Mouse (Mus musculus): ENCODE measurements around the gene Odf2l. TPM values are rescaled to one million over a fixed set of nuclear protein-coding genes. Genes with fewer than 3 reads are reported as not detected.
A peak's percentile ranks its signal among the peaks of the same experiment; 100 is the strongest.

Odf2l gene
- polyA plus RNA-seq (2016; fragmentation: Nextera tagmentation; extraction: Ambion mirVana), result 19.5 and 19.9 TPM in 2 replicates

DNA sequence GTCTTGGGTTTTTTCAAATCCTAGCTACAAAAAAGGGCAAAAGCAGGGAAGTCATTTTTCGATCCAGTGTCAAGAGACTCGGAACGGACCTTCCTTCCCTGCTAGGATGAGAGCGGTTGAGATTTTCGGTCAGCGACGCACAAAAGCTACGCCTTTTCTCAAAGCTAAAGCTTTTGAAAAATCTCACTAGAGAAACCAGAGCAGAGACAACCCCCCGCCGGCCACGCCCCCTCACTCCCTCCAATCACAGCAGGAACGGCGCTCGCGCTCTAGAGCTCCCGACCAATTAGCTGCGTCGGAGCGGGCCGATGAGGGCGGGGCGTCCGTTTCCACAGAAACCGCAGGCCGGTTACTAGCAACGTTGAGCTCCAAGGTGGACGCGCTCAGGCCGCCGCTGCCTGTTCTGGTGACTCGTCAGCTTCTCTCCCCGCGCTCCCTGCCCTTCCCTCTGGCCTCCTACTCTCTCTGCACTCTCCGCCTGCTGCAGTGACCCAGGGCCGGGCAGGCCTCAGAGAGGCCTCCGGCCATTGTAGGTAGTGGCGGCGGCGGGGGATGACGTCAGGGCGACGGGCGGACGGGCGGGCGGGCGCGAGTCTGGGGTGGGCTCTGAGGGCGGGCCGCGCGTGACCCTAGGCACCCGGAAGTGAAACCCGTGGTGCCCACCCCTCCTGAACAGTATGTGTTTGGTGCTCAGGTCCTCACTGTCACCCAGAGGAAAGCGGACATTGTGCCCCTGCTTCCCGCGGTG lies at the start of gene Odf2l:
Odf2l (plus strand) TSS at position 335 of the 748 bp plus-strand sequence.
- DNase-seq (ENCODE audit: low spot score), result peak; percentile 98
- WGBS, result under 1% methylated on average over 57 of the region's 57 CpGs
- Histone ChIP-seq H3K4me3 (peak within 1 kb of the TSS; percentile 85), H3K36me3 (replicated peaks) (no peaks in the 10 kb centered on the region), H3K9me3 (no peaks in the 10 kb centered on the region), H3K27me3 (replicated peaks; ENCODE audit: low read depth, poor library complexity, severe bottlenecking) (no peaks in the 10 kb centered on the region), H3K4me1 (peaks cover 16% of the 10 kb centered on the region), H3K27ac (replicated peaks) (peak within 1 kb of the TSS; percentile 100)

- no peaks in the 10 kb centered on the region for H3K36me3 ChIP-seq (replicated peaks)
- no peaks in the 10 kb centered on the region for H3K4me1 ChIP-seq
- H3K9me3 ChIP-seq, result no peaks in the 10 kb centered on the region
- no peak for DNase-seq (ENCODE audit: low spot score)
- no peak overlapping the region for H3K4me3 ChIP-seq
- WGBS, result 80% methylated on average over 4 of the region's 4 CpGs
- H3K27ac ChIP-seq (replicated peaks), result no peak overlapping the region
- no peaks in the 10 kb centered on the region for H3K27me3 ChIP-seq (replicated peaks; ENCODE audit: low read depth, poor library complexity, severe bottlenecking)
Measured at GRCm38 (mm10) chr3:145068964-145069363, 49.4 kb upstream of the Odf2l start.

- Histone ChIP-seq H3K4me1 (no peaks in the 10 kb centered on the region), H3K27ac (replicated peaks) (no peak overlapping the region), H3K4me3 (no peak overlapping the region), H3K9me3 (no peaks in the 10 kb centered on the region), H3K36me3 (replicated peaks) (no peaks in the 10 kb centered on the region), H3K27me3 (replicated peaks; ENCODE audit: low read depth, poor library complexity, severe bottlenecking) (no peaks in the 10 kb centered on the region)
- no peak for DNase-seq (ENCODE audit: low spot score)
- 88% methylated on average over 3 of the region's 3 CpGs for WGBS
Measured at GRCm38 (mm10) chr3:145072339-145072738, 46.0 kb upstream of the Odf2l start.

GRCm38 (mm10) chr3:145078405-145078804 lies 40.0 kb upstream of the Odf2l start:
- H3K27me3 ChIP-seq (replicated peaks; ENCODE audit: low read depth, poor library complexity, severe bottlenecking), result no peaks in the 10 kb centered on the region
- DNase-seq (ENCODE audit: low spot score), result no peak
- no peak overlapping the region for H3K27ac ChIP-seq (replicated peaks)
- H3K36me3 ChIP-seq (replicated peaks), result no peaks in the 10 kb centered on the region
- H3K9me3 ChIP-seq, result no peaks in the 10 kb centered on the region
- WGBS, result 87% methylated on average over 6 of the region's 6 CpGs
- H3K4me3 ChIP-seq, result no peak overlapping the region
- H3K4me1 ChIP-seq, result no peaks in the 10 kb centered on the region

DNA sequence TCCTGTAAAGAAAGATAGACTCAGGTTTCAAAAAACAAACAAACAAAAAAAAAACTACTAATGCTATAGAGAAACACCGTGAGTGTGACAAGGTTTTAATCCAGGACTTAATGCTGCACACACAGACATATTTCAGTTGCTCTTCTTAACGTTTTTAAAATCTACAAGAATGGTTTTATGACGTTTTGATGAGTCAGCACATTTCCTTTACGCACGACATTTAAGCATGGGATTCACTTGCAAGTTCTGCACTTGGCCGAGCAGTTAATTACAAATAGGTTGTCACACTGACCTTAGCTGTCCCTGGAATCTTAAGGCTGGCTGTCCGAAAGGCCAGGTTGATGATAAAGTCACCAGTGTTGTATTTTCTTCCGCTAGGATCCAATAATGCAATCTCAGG lies 37.5 kb upstream of the Odf2l start:
- no peaks in the 10 kb centered on the region for H3K4me1 ChIP-seq
- H3K4me3 ChIP-seq, result no peak overlapping the region
- no peaks in the 10 kb centered on the region for H3K9me3 ChIP-seq
- no peaks in the 10 kb centered on the region for H3K27me3 ChIP-seq (replicated peaks; ENCODE audit: low read depth, poor library complexity, severe bottlenecking)
- DNase-seq (ENCODE audit: low spot score), result no peak
- 84% methylated on average over 8 of the region's 8 CpGs for WGBS
- no peaks in the 10 kb centered on the region for H3K36me3 ChIP-seq (replicated peaks)
- H3K27ac ChIP-seq (replicated peaks), result no peak overlapping the region

- Histone ChIP-seq H3K27me3 (replicated peaks; ENCODE audit: low read depth, poor library complexity, severe bottlenecking) (no peaks in the 10 kb centered on the region), H3K36me3 (replicated peaks) (no peaks in the 10 kb centered on the region), H3K9me3 (no peaks in the 10 kb centered on the region), H3K4me3 (no peak overlapping the region), H3K4me1 (no peaks in the 10 kb centered on the region), H3K27ac (replicated peaks) (no peak overlapping the region)
- WGBS, result 92% methylated on average over 1 of the region's 1 CpGs
- no peak for DNase-seq (ENCODE audit: low spot score)
Measured at GRCm38 (mm10) chr3:145083081-145083480, 35.3 kb upstream of the Odf2l start.

GRCm38 (mm10) chr3:145086180-145086579 lies 32.2 kb upstream of the Odf2l start:
- Histone ChIP-seq H3K27me3 (replicated peaks; ENCODE audit: low read depth, poor library complexity, severe bottlenecking) (no peaks in the 10 kb centered on the region), H3K9me3 (no peaks in the 10 kb centered on the region), H3K36me3 (replicated peaks) (no peaks in the 10 kb centered on the region), H3K27ac (replicated peaks) (no peak overlapping the region), H3K4me1 (no peaks in the 10 kb centered on the region), H3K4me3 (no peak overlapping the region)
- no peak for DNase-seq (ENCODE audit: low spot score)
- WGBS, result 94% methylated on average over 14 of the region's 14 CpGs

DNA sequence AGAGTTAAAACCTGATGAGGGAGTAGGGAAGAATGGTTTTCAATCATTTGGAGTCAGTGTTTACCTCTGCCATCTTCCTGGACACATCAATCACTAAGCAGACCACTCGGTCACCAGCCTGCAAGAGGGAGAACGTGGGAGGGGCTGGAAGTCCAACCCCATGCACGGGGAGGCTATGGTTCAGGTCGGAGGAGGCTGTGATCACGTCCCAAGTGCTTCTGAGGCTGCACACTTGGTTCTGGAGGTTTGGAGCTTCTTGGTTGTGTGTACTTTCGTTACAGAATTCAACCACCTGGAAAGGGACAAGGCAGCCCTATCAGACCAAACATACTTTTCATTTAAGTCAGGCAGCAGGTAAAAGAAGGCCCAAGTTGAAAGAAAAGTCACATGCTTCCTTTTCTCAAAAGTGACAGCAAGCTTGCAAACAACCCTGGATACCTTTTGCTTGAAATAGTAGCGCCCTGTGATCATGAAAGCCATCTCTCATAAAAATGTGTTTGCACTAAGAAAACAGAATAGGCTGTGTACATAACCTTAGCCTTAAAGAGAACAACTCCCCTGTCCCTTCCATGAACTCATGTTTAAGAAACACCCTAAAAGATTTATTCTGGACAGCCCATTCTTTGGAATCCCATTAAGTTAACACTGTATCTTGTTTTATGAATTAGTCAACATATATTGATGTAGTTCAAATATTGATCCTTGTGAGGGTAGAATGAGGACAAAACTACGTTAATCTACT lies 30.4 kb upstream of the Odf2l start:
- 76% methylated on average over 8 of the region's 8 CpGs for WGBS
- Histone ChIP-seq H3K4me1 (no peaks in the 10 kb centered on the region), H3K36me3 (replicated peaks) (no peaks in the 10 kb centered on the region), H3K27me3 (replicated peaks; ENCODE audit: low read depth, poor library complexity, severe bottlenecking) (no peaks in the 10 kb centered on the region), H3K27ac (replicated peaks) (no peak overlapping the region), H3K9me3 (no peaks in the 10 kb centered on the region), H3K4me3 (no peak overlapping the region)
- no peak for DNase-seq (ENCODE audit: low spot score)

- Histone ChIP-seq H3K27me3 (replicated peaks; ENCODE audit: low read depth, poor library complexity, severe bottlenecking) (no peaks in the 10 kb centered on the region), H3K9me3 (no peaks in the 10 kb centered on the region), H3K36me3 (replicated peaks) (no peaks in the 10 kb centered on the region), H3K4me1 (0 out of 2 replicates have a peak, but pooled peaks cover 4% of the 10 kb centered on the region), H3K27ac (replicated peaks) (no peak within 1 kb of the TSS), H3K4me3 (no peak within 1 kb of the TSS)
- DNase-seq (ENCODE audit: low spot score), result no peak
- WGBS, result 48% methylated on average over 6 of the region's 6 CpGs
Measured at GRCm38 (mm10) chr3:145099291-145099690, 19.1 kb upstream of the Odf2l start, which contains the start of gene Clca2. Clca2 (minus strand) TSS chr3:145099443.

GRCm38 (mm10) chr3:145101891-145102555 lies 16.4 kb upstream of the Odf2l start:
- no peaks in the 10 kb centered on the region for H3K27me3 ChIP-seq (replicated peaks; ENCODE audit: low read depth, poor library complexity, severe bottlenecking)
- H3K9me3 ChIP-seq, result no peaks in the 10 kb centered on the region
- no peak overlapping the region for H3K4me3 ChIP-seq
- H3K27ac ChIP-seq (replicated peaks), result no peak overlapping the region
- no peak for DNase-seq (ENCODE audit: low spot score)
- no peaks in the 10 kb centered on the region for H3K36me3 ChIP-seq (replicated peaks)
- 87% methylated on average over 9 of the region's 9 CpGs for WGBS
- H3K4me1 ChIP-seq, result 0 out of 2 replicates have a peak, but pooled peaks cover 4% of the 10 kb centered on the region

DNA sequence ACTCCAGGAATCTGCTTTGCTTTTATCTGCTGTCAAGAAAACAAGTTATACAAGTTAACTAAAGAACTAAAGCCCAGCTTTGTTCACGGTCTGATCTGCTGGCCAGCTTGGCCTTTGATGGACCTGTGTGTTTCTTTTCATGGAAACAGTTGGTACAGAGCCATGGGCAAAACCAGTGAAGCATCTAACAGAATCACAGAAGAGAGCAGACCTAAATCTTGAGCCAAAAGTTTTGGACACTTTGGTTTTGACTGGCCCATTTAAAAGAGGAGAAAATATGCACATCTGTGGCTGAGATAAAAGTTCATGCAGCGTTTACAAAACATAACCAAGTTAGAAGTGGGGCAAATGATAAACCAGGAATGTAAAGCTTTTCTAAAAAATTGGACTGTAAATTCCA lies 15.1 kb upstream of the Odf2l start:
- 0 out of 2 replicates have a peak, but pooled peaks cover 4% of the 10 kb centered on the region for H3K4me1 ChIP-seq
- H3K4me3 ChIP-seq, result no peak overlapping the region
- no peaks in the 10 kb centered on the region for H3K27me3 ChIP-seq (replicated peaks; ENCODE audit: low read depth, poor library complexity, severe bottlenecking)
- H3K36me3 ChIP-seq (replicated peaks), result no peaks in the 10 kb centered on the region
- DNase-seq (ENCODE audit: low spot score), result no peak
- 90% methylated on average over 2 of the region's 2 CpGs for WGBS
- 0 out of 2 replicates have a peak, but pooled peaks cover under 1% of the 10 kb centered on the region for H3K9me3 ChIP-seq
- H3K27ac ChIP-seq (replicated peaks), result no peak overlapping the region

DNA sequence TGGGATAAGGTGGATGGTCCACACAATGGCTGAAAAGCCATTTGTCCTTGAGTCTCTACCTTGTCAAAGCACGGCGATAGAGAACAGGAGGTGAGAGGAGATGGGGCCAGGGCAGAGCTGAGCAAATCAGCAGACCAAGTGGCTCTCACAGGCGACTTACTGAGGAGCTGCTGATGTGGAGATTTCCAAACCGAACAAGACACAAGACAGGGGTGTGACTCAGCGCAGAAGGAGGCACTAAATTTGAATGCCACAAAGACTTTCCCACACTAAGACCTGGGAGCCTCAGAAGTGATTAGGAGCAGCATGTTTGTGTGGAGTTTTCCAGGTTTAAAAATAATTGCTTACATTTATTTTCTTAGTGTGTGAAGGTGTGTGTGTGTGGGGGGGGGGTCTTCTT lies 14.6 kb upstream of the Odf2l start:
- no peak overlapping the region for H3K27ac ChIP-seq (replicated peaks)
- no peak for DNase-seq (ENCODE audit: low spot score)
- no peaks in the 10 kb centered on the region for H3K36me3 ChIP-seq (replicated peaks)
- H3K27me3 ChIP-seq (replicated peaks; ENCODE audit: low read depth, poor library complexity, severe bottlenecking), result no peaks in the 10 kb centered on the region
- 0 out of 2 replicates have a peak, but pooled peaks cover 5% of the 10 kb centered on the region for H3K9me3 ChIP-seq
- H3K4me1 ChIP-seq, result 0 out of 2 replicates have a peak, but pooled peaks cover 4% of the 10 kb centered on the region
- no peak overlapping the region for H3K4me3 ChIP-seq
- WGBS, result 77% methylated on average over 5 of the region's 5 CpGs

All from embryonic facial prominence, embryonic 10.5 days (tissue).